Mouse (Mus musculus) cerebellum, adult 11-12 months (tissue): ENCODE results near the gene Arhgap9.

Source experiments
- DNase-seq: peaks from one replicate; pipeline ENCODE4 v3.0.0; 2022

Arhgap9 gene

DNA sequence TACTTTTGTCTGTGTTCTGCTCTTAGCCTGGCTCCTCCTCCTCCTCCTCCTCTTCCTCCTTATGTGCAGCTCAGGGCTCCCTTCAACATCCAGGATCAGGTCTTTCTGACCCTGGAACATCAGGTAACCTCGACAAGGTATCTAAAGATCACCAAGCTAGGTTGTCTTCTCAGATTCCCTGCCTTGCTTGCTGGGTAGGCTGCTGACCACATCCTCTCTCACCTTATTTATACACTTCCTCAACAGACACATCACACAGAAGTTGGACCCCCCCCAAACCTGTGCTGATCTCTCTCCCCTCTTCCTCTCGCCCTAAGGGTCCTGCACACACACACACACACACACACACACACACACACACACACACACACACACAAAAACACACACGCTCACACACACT lies at the start of gene Arhgap9:
Gene Arhgap9 (plus strand): TSS at position 344 of the 400 bp plus-strand sequence.
- no peak for DNase-seq

DNA sequence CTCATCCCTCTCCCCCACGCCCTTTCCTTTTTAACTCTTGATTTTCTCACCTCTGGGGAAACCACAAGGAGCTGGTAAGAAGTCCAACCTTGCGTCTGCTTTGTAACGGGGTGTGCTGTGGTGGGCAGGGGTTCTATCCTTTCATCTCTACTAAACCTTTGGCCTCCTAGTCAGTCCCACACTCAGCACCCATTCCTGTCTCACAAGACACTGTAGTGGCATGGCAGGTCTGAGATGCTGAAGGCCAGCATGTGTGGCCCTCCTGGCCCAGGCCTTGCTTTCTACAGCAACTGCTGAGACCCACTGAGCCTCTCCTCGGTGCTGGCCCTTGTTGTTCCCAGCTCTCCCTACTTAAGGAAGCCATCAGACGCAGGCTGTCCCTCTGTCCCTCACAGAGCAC lies 49.4 kb upstream of the Arhgap9 start:
- no peak for DNase-seq

DNA sequence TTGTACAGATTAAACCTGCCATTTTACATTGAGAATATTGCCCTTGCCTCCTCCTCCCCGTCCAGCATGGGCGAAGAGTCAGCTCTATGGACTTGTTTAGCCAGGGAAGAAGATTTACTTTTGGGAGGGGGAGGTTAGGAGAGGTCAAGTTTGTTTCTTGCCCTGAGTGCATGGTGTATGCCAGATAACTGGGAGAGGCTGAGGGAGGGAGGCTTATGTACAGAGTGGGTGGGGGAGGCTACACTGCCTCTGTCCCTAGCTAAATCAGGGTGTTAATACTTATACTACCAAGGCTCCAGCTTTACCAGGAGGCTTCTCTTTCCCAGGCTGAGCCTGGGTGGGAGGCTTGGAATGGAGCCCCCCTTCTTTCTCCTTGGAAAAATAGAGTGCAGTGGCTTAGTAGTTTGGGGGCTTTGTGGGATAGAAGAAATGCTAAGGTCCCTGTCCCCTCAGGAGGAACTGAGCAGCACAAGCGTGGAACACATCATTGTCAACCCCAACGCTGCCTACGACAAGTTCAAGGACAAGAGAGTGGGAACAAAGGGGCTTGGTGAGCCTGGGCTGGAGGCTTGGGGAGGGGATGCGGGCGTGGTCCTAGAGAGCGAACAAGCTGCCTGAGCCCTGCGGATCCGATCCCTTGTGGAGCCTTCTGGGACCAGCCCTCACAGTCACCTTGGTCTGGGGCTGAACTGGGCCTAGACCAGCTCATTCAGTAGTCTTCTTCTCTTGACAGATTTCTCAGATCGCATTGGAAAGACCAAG lies 47.3 kb upstream of the Arhgap9 start:
- no peak for DNase-seq

DNA sequence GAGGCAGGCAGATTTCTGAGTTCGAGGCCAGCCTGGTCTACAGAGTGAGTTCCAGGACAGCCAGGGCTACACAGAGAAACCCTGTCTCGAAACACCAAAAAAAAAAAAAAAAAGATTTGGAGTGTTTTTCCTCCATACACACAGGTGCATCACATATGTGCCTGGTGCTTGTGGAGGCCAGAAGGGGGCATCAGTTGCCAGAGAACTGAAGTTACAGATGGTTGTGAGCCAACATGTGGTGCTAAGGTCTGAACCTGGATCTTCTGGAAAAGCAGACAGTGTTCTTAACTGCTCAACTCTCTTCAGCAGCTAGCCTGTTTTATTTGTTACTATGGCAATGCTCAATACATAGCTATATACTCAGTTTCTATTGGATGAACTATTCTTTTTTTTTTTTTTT lies 42.0 kb upstream of the Arhgap9 start:
- no peak for DNase-seq

DNA sequence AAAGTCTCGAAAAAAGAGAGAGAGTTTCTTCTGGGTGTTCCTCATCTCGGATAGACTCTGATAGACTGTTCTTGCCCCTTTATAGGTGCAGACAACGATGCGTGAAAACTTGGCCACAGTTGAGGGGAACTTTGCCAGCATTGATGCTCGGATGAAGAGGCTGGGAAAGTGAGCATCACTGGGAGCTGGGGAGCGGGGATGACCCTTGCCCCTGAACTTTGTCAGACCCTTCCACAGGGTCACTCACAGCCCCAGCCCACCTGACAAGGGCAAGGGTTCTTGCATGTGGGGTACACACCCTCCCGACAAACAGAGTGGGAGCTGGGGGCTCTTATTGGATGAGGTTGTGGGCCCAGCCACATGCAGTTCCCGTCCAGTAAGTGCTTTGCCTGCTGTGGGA lies 40.4 kb upstream of the Arhgap9 start:
- DNase-seq, result no peak

DNA sequence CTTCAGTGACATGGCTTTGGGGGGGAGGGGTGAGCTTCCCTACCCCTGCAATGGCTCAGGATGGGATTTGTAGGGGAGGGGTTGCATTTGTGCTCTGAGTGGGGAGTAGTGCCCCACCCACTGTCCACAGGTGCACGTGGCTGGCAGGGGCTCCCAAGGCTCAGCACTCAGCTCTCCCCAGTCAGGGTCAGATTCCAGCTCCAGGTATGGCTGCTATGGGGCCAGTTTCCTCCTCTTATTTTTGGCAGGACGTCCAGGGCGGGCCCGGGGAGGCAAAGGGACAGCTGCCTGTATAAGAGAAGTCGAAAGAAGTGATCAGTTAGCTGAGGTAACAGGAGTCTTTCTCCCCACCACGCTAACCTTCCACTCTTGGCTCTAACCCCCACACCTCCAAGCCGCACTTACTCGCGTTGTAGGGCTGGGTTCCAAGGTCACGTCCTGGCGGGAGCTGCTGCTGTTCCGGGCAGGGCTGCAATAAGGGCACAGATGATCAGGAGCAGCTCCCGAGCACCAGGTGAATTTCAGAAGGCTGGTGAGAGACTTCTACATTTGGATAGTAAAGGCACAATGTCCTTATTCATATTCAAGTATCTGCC lies 39.0 kb upstream of the Arhgap9 start:
- DNase-seq, result peak; percentile 38

DNA sequence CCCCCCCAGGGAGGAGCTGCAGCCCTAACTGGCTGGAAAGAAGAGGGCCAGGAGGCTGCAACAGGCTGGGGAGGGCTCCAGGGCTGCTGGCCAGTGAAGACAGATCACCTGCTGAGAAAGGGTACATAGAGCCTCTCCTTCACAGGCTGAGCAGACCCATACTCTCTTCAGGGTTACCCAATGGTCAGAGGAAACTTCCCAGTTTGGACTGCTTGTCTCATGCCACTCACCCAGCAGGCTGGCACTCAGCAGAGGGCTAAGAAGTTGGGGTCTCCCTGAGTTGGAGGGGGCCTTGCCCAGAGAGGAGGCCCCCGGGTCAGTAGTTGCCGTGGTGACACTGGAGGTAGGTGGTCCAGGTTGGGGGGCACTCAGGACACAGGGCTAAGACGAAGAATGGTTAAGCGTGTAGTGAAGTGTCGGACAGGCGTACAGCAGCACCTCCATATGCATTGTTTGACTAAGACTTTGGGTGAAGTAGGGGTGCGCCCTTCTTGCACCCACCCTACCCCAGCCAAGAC lies 37.6 kb upstream of the Arhgap9 start:
- DNase-seq, result peak; percentile 45

DNA sequence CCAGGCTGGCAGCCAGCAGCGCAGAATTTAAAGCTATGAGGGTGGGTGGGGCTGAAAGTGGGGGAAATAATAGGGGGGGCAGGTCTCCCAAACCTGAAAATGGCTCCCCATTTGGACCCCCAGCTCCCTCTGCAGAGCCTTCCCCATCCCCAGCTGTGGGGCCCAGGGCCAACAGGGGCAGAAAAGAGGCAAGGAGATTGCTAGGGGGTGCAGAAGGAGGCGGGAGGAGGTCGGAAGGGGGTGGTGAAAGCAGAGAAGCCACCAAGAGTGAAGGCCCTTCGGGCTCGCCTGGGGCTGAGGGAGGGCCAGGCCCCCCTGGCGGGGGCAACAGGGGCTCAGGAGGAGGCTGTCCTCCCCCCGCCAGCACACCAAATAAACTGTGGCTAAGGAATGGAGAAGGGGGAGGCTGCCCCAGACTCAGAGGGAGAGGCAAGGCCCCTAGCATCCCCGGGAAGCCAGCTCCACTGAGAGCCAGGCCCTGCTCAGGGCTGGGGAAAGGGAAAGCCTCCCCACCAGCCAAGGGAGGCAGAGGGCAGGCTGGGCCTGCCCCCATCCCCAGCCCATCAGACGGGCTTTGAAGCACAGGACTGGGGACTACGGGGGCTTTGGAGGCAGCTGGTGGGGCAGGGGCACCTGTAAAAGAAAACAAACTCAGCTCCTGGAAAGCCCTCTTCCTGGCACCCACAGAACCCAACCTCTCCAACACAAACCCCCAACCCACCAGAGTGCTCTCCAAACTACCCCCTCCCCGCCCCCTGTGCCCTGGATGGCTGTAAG lies 36.9 kb upstream of the Arhgap9 start:
- peak; percentile 42 for DNase-seq

DNA sequence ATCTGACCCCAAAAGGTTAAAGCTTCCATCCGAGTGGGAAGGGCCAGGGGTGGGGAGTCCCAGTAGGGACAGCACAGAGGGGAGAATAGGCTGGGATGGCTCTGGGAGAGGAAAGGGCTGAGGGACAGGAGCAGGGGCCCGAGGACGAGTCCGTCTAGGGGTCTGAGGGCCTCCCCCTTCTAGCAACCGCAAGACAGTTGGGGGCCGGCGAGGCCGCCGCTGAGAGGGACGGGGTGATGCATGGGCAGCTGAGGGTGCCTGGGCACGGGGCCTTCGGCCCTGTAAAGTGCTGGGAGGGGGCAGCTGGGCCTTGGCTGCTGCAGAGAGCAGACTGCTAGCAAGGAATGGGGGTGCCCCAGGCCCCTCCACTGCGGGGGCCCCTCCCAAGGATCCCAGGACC lies 36.1 kb upstream of the Arhgap9 start:
- peak; percentile 58 for DNase-seq

DNA sequence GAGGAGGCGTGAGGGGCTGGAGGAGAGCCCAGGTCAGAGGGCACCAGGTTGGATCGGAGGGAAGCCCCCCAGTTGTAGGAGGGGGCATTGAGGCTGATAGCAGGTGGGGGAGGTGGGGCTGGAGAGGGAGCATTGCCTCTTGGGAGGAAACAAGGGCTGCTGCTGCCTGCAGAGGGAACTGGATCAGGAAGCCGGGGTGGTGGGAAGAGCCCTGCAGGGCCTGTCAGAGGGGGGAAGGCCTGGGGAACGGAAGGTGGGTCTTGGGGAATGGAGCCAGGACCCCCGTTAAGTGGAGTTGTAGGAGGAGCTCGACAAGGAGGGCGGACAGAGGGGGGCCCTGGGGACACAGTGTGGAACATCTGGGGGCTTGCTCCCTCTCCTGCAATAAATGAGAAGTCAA lies 35.6 kb upstream of the Arhgap9 start:
- peak; percentile 61 for DNase-seq

DNA sequence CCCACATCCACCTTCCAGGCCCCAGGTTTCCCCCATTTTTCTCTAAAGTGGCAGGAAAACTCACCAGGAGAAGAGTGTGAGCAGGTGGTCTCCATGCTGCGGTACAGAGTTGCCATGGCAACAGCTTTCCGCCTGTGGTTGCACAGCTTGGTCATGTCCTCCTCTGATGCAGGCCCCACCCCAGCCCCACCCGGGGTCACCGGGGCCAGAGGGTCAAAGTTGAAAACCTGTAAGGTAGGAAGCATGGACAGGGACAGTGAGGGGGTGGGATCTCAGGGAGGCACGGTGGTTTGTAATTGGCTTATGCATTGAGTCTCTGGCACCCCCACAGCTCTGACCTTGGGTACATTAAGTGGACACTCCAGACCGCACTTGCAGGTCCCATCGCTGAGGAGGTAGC lies 35.0 kb upstream of the Arhgap9 start:
- peak; percentile 72 for DNase-seq

DNA sequence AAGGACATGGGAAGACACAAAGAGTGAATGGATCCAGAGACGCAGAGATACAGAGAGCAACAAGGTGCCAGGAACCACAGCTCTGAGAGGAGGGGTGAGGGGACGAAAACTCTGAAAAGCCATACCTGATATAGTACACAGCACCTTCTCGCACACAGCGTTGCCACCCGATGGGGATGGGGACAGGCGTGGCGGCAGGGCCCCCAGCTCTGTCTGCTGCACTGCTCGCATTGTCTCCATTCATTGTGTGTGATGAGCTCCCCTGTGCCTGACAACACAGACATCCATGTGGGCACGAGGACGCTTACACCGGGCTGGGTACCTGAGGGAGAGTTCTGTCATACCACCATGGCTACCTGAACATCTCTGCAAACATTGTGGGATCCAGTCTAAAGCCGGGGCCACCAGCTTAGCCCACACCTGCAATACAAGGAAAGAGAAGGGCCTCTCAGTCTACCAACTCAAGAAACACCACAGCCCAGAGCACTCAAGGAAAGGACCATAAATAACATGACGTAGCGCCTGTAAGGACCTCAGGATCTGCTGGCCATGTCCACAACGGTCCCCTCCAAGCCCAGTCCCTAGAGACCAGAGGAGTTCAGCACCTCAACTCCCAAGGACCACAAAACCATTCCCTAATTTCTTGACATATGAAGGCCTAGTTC lies 34.4 kb upstream of the Arhgap9 start:
- peak; percentile 62 for DNase-seq

DNA sequence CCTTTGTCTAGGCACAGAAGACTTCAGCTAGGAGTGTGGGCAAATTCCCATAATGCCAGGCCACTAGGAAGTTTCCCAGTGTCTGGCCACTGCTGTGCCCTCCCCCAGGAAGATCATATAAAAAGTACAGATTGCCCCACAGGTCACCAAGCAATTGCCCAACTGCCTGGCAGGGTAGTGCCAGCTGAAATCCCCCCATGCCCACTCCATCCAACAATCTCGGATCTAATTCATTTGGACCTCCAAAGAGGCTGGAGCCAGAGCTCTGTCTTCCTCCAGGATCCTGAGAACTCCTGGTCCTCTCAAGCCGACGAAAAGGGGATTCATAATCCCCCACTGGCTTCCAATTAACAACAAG lies 33.8 kb upstream of the Arhgap9 start:
- no peak for DNase-seq

DNA sequence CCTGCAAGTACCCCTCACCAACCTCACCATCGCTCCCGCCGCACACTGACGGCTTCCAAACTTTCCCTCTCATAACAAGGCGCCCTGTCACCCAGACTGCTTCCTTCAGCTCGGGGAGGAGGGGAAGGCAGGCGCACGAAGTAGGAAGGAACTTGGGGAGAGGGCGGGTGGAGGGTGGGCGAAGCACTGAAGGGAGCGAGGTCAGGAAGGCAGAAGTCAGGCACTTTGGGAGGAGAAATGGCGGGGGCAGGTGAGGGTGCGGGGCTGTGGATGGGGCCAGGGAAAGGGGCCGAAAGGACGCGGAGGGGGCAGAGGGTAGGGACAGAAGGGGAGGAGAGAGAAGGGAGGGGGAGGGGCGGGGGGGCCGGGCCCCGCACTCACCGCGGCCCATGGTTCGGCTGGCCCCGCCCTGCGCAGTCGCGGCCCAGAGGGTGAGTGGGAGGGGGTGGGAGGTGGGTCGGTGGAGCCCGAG lies 33.4 kb upstream of the Arhgap9 start:
- DNase-seq, result no peak

DNA sequence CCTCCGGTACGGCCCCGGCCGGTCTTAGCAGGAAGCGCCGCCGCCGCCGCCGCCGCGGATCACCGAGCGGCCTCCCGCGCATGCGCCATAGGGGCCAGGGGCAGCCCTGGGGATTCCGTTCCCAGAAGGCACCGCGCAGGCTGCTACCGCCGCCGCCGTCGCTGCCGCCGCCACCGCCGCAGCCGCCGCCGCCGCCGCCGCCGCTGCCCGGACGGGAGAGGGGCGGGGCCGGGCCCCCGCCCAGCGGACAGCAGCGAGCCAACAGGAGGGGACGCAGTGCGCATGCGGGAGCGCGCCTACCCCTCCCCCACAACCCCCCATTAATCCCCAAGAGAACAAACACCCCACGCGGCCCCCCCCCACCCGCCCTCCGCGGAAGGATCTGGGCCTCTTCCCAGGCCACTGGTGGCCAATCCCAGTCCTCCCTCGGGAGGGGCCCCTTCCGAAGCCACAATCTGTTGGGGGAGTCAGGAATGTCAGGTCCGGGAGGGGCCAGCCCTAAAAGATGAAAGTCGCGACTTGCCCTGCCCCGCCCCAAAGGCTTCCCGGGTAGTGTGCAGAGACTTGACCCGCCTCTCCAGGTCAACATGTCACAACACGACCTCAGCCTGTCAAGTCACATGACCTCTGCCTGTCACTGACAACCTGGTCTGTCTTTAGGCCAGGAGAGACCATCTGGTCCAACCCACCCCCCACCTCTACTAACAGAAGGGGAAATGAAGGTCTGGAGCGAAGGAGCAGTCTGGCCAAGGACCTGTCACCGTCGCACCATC lies 32.8 kb upstream of the Arhgap9 start, which contains the start of gene Mbd6:
Gene Mbd6 (minus strand): TSS at position 219 of the 773 bp plus-strand sequence.
- peak; percentile 96 for DNase-seq

DNA sequence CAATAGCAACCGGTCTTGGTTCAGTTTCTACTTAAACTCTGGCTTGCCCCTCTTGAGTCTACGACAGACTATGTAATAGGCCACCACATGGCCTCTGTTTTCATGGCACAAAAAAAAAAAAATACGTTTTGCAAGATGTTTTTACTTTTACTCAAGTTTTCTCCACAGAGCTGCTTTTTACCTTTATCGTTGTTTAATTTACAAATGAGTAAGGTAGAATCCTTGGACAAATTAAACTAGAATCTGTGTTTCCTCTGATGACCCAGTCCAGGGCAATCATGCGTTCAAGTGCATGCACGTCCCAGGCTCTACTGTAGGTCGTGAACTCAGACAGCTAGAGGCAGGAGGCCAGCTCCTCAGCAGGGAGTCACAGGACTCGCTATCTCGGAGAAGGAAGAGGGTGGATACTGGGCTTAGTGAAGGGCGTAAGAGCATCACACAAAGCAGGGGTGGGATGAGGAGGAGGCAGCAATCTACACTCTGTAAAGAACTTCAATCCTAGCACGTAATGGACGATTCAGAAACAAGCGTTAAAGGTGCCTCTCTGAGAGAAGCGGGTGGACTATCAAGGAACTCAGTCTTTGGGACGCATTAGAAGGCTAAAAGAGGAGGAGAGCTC lies 32.1 kb upstream of the Arhgap9 start:
- peak; percentile 89 for DNase-seq

DNA sequence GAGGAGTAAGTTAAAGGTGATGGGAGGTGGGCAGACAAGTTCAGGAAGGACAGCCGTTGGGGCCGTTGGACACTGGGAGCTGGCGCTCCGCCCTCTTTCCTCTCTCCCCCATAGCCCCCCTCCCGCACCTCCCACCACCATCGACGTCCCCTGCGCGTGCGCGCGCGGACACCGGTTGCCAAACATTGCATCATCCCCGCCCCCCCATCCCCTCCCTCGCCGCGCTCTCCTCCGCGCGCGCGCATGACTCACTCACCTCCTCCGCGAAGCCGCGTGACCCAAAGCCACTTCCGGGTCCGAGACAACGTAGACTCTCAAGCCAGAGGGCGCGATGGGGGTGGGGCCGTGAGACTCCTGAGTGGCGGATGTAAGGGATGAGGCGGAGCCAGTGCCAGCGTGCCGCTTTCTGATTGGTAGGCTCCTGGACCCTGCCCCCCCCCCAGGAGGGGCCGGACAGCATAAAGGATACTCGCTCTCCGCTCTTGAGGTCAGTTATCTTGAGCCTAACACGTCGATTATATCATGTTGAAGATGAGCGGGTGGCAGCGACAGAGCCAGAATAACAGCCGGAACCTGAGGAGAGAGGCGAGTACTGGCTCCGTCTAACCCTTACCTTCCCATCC lies 31.3 kb upstream of the Arhgap9 start:
- peak; percentile 100 for DNase-seq

DNA sequence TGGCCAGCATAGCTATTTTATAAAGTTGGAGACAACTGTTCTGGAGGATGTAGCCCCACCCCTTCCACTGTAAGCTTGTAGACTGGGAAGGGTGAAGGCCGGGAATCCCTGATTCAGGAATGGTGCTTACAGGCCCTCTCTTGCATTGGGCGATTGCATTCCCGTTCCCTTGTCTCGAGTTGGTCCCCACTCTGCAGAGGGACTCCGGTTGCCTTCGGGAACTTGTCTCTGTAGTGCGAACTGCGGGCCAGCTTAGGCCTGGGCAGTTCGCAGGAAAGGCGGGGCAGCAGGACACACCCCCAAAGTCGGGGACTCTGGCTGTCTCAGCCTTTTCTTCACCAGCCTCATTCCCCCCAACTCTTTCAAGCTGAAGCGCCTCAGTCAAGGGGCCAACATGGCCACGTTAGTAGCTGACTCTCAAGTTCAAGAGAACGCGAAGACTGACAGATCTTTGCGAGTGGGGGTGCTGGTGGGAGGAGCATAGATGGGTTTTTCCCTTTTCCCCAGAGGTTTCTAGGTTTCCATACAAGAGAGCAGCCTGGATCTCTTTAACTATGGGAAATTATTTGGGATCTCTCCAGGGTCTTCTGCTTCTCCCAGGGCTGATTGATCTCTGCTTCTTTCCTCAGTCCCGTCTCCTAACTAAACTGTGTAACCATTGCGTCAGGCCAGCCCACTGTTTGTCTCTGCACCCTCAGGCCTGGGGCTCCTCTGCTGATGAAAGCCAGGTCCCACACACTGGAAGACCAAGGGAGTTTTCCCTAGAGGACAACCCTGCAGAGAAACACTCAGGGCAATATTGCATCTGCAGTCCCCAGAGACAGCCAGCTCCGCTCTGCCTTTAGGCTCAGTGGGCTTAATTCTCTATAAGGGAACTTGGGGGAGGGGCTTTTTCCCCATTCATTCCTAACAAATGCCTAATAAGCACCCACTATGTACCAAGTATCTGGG lies 30.6 kb upstream of the Arhgap9 start:
- DNase-seq, result peak; percentile 77

DNA sequence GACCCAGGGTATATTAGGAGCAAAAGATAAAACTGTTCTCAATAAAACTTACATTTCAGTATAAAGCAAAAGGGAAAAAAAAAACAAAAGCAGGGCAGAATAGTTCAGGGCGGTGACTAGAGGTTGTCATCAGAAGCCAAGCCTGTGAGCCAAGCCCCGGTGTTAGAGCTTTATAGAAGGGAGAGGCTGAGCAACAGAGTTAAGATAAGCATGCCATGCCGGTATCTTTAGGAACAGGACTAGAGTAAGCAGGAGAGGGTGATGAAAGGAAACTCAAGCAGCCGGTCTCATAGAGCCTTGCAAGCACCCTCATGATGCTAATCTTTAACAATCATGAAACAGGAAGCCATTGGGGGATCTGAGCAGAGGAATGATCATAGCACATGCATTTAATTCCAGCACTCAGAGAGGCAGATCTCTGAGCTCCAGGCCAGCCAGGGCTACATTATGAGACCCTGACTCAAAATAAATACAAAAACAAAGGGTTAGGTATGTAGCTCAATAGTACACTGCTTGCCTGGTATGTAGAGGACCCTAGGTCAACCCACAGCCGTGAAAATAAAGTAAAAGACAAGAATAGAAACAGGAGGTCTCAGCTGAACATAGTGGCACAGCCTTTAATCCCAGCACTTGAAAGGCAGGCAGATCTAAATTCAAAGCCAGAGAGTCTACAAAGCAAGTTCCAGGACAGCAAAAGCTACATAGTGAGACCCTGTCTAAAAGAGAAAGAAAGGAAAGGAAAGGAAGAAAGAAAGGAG lies 29.7 kb upstream of the Arhgap9 start:
- no peak for DNase-seq
